Mouse (Mus musculus) liver, adult 2 months (tissue): ENCODE data around the gene Olfr397. TPM values are rescaled to one million over a fixed set of nuclear protein-coding genes. Genes with fewer than 3 reads are reported as not detected.

Experiments used
- DNase-seq: peaks from one replicate; pipeline ENCODE4 v3.0.0-alpha.2; 2011; ENCODE audit warnings: low read depth, low spot score; ENCODE audit errors: extremely low read depth
- H3K27ac ChIP-seq: fragments of 200-500 bp; replicated peaks from 2 replicates; pipeline ENCODE4 v1.5.1; 2012; ENCODE audit warnings: low read depth, mild to moderate bottlenecking, control low read depth, inconsistent platforms, low read length; ENCODE audit not compliant: insufficient read depth
- H3K27me3 ChIP-seq: fragments of 200-500 bp; 2 replicates; pipeline ENCODE4 v1.6.1; 2012; ENCODE audit warnings: mild to moderate bottlenecking, moderate library complexity, low read length, inconsistent platforms; ENCODE audit not compliant: control insufficient read depth, insufficient read depth
- H3K36me3 ChIP-seq: fragments of 200-500 bp; 2 replicates; pipeline ENCODE4 v1.6.1; 2012; ENCODE audit warnings: low read length, inconsistent platforms; ENCODE audit not compliant: control insufficient read depth, insufficient read depth
- H3K4me1 ChIP-seq: fragments of 200-500 bp; 2 replicates; pipeline ENCODE4 v1.6.1; 2011; ENCODE audit warnings: low read length; ENCODE audit not compliant: control insufficient read depth, insufficient read depth
- H3K4me3 ChIP-seq: fragments of 200-500 bp; 2 replicates; pipeline ENCODE4 v1.5.1; 2011; ENCODE audit warnings: low read depth, mild to moderate bottlenecking, control low read depth, low read length, moderate library complexity; ENCODE audit not compliant: insufficient read depth
- H3K79me2 ChIP-seq: fragments of 200-500 bp; 2 replicates; pipeline ENCODE4 v1.6.1; 2012; ENCODE audit warnings: inconsistent platforms, mild to moderate bottlenecking, low read length, moderate library complexity; ENCODE audit not compliant: control insufficient read depth, insufficient read depth
- H3K9ac ChIP-seq: fragments of 200-500 bp; 2 replicates; pipeline ENCODE4 v1.6.1; 2012; ENCODE audit warnings: low read depth, mild to moderate bottlenecking, control low read depth, inconsistent platforms, low read length
- CTCF ChIP-seq: fragments of 200-500 bp; IDR thresholded peaks from 2 replicates; pipeline ENCODE4 v1.5.1; 2011; ENCODE audit warnings: low read depth, low read length, control low read depth
- POLR2A ChIP-seq: fragments of 200-500 bp; IDR thresholded peaks from 2 replicates; pipeline ENCODE4 v1.6.1; 2011; ENCODE audit warnings: low read length, control low read depth; ENCODE audit not compliant: insufficient read depth; ENCODE audit errors: extremely low read depth
- WGBS: fragments of 180-500 bp; shearing (Covaris S2); methylation state at CpG from one replicate; pipeline ENCODE4 v1.1.7; 2018; 5-methylcytosine and 5-hydroxymethylcytosine counted together
- polyA plus RNA-seq: library from polyadenylated mRNA; depleted of rRNA; stranded (reverse); fragments of >200 nt; gene quantifications from 2 replicates; pipeline ENCODE4 v1.2.3, GENCODE M21; 2012; rRNA removed
- total RNA-seq: library from RNA; depleted of rRNA; stranded (reverse); fragments of >200 nt; gene quantifications from 2 replicates; pipeline ENCODE4 v1.2.3, GENCODE M21; 2014; rRNA removed

The Olfr397 gene
- total RNA-seq (not detected in 2 replicates), polyA plus RNA-seq (not detected in 2 replicates)

DNA sequence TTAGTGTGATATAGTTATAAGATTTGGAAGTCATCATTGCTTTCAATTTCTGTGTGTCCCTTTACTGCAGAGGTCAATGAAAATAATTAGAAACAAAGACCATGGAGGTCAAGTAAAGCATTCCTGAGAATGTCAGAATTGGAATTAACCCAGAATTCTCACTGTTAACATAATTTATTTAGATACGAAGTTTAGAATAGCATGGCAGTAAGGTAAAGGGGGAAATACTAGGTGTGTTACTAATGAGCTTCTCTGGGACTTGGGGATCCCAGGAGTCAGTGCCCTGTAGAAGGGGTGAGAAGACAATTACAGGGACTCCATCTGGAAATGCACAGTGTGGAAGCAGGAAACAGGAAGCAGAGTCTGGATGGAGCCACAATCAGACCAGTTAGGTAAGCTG lies at the start of gene Olfr397:
Gene Olfr397, plus strand, starts transcription at position 301 of the 400 bp plus-strand sequence.
- no peak for DNase-seq
- no peak within 1 kb of the TSS for H3K27ac ChIP-seq
- no peaks in the 10 kb centered on the region for H3K27me3 ChIP-seq
- H3K4me1 ChIP-seq = no peaks in the 10 kb centered on the region
- no peaks in the 10 kb centered on the region for H3K36me3 ChIP-seq
- TF ChIP-seq POLR2A (no peak), CTCF (no peak)
- no peak within 1 kb of the TSS for H3K9ac ChIP-seq
- no peaks in the 10 kb centered on the region for H3K79me2 ChIP-seq
- H3K4me3 ChIP-seq = no peak within 1 kb of the TSS
- 56% methylated on average over 1 of the region's 1 CpGs for WGBS

GRCm38 (mm10) chr11:73936377-73936776 lies 24.2 kb upstream of the Olfr397 start, which contains the start of gene Olfr23:
Olfr23 (plus strand) TSS chr11:73936677.
- Histone ChIP-seq H3K9ac (no peak within 1 kb of the TSS), H3K79me2 (no peaks in the 10 kb centered on the region), H3K36me3 (no peaks in the 10 kb centered on the region), H3K27me3 (no peaks in the 10 kb centered on the region), H3K4me1 (no peaks in the 10 kb centered on the region), H3K4me3 (no peak within 1 kb of the TSS), H3K27ac (no peak within 1 kb of the TSS)
- DNase-seq = no peak
- no peak for TF ChIP-seq POLR2A

DNA sequence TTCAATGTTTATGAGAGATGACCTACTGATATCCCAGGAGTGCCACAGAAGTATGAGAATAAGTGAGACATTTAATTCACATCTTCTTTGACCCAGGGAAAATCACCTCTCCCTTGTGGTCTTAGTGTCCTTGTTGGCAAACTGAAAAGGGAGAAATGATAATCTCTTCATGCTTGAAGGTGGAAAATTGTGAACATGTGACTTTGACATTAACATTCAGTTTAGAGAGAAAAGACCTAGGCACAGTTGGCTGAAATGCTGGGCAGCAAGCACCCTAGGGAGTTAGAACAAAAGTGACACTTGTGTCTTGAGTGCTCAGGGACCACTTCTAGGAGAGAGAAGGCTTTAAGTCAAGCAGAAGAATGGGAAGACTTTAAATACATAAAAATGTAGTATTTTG lies 29.7 kb downstream of the Olfr397 start, which contains the start of gene Olfr398:
Gene Olfr398, minus strand, starts transcription at position 101 of the 400 bp plus-strand sequence.
- no peak for DNase-seq
- Histone ChIP-seq H3K9ac (no peak within 1 kb of the TSS), H3K79me2 (no peaks in the 10 kb centered on the region), H3K27ac (no peak within 1 kb of the TSS), H3K4me3 (no peak within 1 kb of the TSS), H3K36me3 (no peaks in the 10 kb centered on the region), H3K4me1 (no peaks in the 10 kb centered on the region), H3K27me3 (no peaks in the 10 kb centered on the region)
- TF ChIP-seq CTCF (no peak), POLR2A (no peak)

GRCm38 (mm10) chr11:73993115-73993514 lies 32.5 kb downstream of the Olfr397 start:
- Histone ChIP-seq H3K4me3 (no peak overlapping the region), H3K9ac (no peak overlapping the region), H3K27me3 (no peaks in the 10 kb centered on the region), H3K36me3 (no peaks in the 10 kb centered on the region), H3K79me2 (no peaks in the 10 kb centered on the region), H3K4me1 (no peaks in the 10 kb centered on the region), H3K27ac (no peak overlapping the region)
- TF ChIP-seq POLR2A (no peak), CTCF (no peak)
- DNase-seq = peak; percentile 2

Other genes with a start within 250 kb of the Olfr397 start
- gene Olfr389, start 180.1 kb upstream of the Olfr397 start, total RNA-seq = not detected in 2 replicates
- not detected in 2 replicates for gene Olfr389, start 180.1 kb upstream of the Olfr397 start, polyA plus RNA-seq
- not detected in 2 replicates for gene Olfr390, start 177.9 kb upstream of the Olfr397 start, total RNA-seq
- not detected in 2 replicates for gene Olfr390, start 177.9 kb upstream of the Olfr397 start, polyA plus RNA-seq
- not detected in 2 replicates for gene Olfr391-ps, start 157.8 kb upstream of the Olfr397 start, total RNA-seq
- gene Olfr391-ps, start 157.8 kb upstream of the Olfr397 start, polyA plus RNA-seq = not detected in 2 replicates
- gene Olfr392, start 143.8 kb upstream of the Olfr397 start, total RNA-seq = not detected in 2 replicates
- gene Olfr392, start 143.8 kb upstream of the Olfr397 start, polyA plus RNA-seq = not detected in 2 replicates
- gene Olfr393, start 109.4 kb upstream of the Olfr397 start, total RNA-seq = not detected in 2 replicates
- not detected in 2 replicates for gene Olfr393, start 109.4 kb upstream of the Olfr397 start, polyA plus RNA-seq
- gene Olfr394, start 70.0 kb upstream of the Olfr397 start, total RNA-seq = not detected in 2 replicates
- not detected in 2 replicates for gene Olfr394, start 70.0 kb upstream of the Olfr397 start, polyA plus RNA-seq
- gene Olfr395, start 51.5 kb upstream of the Olfr397 start, total RNA-seq = not detected in 2 replicates
- gene Olfr395, start 51.5 kb upstream of the Olfr397 start, polyA plus RNA-seq = not detected in 2 replicates
- gene Olfr23, start 24.1 kb upstream of the Olfr397 start, total RNA-seq = not detected in 2 replicates
- not detected in 2 replicates for gene Olfr23, start 24.1 kb upstream of the Olfr397 start, polyA plus RNA-seq
- gene Olfr398, start 29.6 kb downstream of the Olfr397 start, total RNA-seq = not detected in 2 replicates
- gene Olfr398, start 29.6 kb downstream of the Olfr397 start, polyA plus RNA-seq = not detected in 2 replicates
- gene Olfr139, start 95.7 kb downstream of the Olfr397 start, total RNA-seq = not detected in 2 replicates
- not detected in 2 replicates for gene Olfr139, start 95.7 kb downstream of the Olfr397 start, polyA plus RNA-seq
- gene Olfr399, start 95.8 kb downstream of the Olfr397 start, total RNA-seq = not detected in 2 replicates
- gene Olfr399, start 95.8 kb downstream of the Olfr397 start, polyA plus RNA-seq = not detected in 2 replicates
- gene Zfp616, start 109.1 kb downstream of the Olfr397 start, total RNA-seq = not detected in 2 replicates
- gene Zfp616, start 109.1 kb downstream of the Olfr397 start, polyA plus RNA-seq = not detected in 2 replicates
- not detected in 2 replicates for gene Olfr401, start 152.9 kb downstream of the Olfr397 start, total RNA-seq
- not detected in 2 replicates for gene Olfr401, start 152.9 kb downstream of the Olfr397 start, polyA plus RNA-seq
- gene Olfr402, start 192.7 kb downstream of the Olfr397 start, total RNA-seq = not detected in 2 replicates
- gene Olfr402, start 192.7 kb downstream of the Olfr397 start, polyA plus RNA-seq = not detected in 2 replicates
- not detected in 2 replicates for gene Olfr403, start 225.4 kb downstream of the Olfr397 start, total RNA-seq
- not detected in 2 replicates for gene Olfr403, start 225.4 kb downstream of the Olfr397 start, polyA plus RNA-seq